Mouse (Mus musculus) heart, postnatal 36 days (tissue): ENCODE results near the gene Tns3. TPM values are rescaled to one million over a fixed set of nuclear protein-coding genes. Genes with fewer than 3 reads are reported as not detected.
A peak's percentile ranks its signal among the peaks of the same experiment; 100 is the strongest.

Experiments
- DNase-seq, 2 experiments: peaks; one replicate each; pipeline ENCODE4 v3.0.0; 2021 to 2022
- intact Hi-C: fragments of 180-260 bp; cut with DNase I; formaldehyde crosslinking; loops from one replicate; pipeline ENCODE4 v1.15.1; 2025
- total RNA-seq, 2 experiments: library from RNA; stranded (reverse); gene quantifications; 2 replicates each; pipeline ENCODE4 v1.2.3; 2021

The Tns3 gene
- total RNA-seq, 2 experiments from 2014 or later = 18.9 to 24.0 TPM

DNA sequence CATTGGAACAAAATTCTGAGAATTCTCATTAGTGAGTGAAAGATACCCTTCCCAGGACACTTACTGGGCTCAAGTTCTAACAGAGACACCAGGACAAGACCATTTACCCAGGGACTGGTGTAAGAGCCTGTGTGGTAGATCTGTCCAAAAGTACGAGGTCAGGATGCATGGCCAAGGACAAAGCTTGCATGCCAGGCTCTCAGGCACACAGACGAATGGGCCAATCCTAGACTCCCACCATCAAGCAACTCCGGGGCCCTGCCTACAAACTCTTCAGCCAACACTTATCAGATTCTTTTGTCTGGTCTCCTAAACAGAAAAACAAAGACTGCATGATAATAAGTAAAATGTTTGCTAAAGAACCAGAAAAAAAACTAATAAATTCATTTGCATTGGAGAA is 78.6 kb downstream of the Tns3 start:
- intact Hi-C loops = loop anchor here (2.0 kb wide), 1 partner anchor 79 kb away; the partner anchor contains the start of gene Tns3
- DNase-seq = no peak

DNA sequence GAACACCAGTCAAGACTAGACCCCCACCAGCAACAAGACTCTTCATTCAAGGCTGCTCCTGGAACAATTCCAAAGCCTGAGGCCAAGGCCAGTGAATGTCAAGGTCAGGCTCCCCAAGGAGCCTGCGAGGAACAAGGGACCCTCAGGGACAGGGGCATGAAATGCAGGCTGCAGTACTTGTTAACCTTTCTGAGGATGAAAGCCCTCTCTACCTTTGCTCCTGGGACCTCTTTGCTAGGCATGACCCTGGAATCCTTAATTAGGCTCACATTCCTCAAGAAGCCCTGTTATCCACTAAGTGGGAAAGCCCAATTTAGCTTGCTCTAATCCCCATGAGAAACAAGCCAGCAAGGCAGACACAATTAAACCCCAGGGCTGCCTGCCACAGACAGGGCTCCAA is 79.4 kb downstream of the Tns3 start:
- intact Hi-C loops = loop anchor here (2.0 kb wide), 1 partner anchor 80 kb away; the partner anchor contains the start of gene Tns3
- no peak for DNase-seq

DNA sequence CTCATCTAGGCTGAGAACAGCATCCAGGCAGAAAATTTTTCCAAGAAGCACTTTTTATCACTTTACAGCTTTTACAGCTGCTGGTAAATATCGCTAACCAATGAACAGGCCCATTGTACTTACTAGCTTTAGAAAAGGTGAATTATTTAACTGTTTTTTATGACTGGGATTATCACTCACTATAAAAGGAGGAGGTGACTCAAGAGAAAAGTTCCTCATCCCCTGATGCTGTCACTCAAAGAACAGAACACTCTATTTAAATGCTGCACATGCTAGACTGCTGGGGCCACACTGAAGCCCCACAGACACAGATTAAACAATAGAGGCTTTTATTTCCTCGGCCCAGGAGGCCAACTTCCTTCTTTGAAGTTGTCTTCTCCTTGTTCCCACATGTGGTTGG is 80.0 kb downstream of the Tns3 start:
- no peak for DNase-seq
- intact Hi-C loops = loop anchor here (2.0 kb wide), 1 partner anchor 80 kb away; the partner anchor contains the start of gene Tns3

DNA sequence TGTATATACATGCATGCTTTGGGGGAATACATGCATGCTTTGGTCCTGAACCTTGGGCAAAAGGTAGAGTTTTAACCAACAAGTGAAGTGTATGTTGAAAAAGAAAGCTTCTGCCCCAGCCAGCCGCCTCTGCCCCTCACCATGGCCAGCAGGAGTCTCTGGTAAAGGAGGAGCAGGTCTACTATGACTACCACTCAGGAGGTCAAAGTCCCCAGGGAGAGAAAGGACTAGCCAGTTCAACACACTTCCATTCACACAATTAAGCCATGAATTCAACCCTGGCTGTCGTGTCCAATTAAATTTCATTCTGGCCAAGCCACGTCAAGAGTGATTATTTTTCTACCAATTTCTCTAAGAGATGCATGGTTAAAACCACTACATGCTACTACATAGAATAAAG is 81.2 kb downstream of the Tns3 start:
- DNase-seq = no peak

DNA sequence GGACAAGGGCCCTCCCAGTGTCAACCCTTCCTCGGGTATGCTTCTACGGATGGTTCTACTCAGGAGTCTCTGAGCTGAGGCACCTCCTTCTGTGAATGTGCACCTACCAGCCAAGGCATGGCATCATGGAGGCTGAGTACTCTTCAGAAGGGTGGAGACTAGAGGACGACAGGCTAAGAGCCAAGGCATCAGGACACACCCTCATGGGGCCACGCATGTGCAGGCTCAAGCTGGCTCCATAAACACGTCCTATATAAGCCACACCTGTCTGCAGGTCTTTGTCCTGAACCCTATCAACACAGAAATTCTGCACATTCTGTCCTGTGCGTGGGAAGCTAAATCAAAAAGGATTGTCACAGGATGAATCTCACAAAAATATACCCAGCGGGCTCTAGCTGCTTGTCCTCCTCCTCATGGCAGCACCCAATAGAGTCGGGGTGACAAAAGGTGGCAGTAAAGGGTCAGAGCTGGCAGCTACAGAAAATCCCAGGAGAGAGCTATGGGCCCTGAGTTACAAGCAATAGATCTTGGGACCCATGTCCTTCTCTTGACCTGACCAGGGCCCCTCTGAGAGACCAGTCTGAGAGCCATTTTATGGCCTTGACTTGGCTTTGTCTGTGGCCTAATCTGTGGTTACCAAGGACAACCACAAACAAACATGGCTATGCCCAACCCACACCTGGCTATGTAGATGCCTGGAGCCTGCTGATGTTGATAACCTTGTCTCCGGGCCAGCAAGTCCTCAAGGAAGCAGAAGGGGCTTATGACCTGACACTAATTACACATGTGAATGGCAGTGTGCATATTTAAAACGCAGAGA is 82.0 kb downstream of the Tns3 start:
- peak; percentile 18 to 49 for DNase-seq
- intact Hi-C loops = no loop called here

More for the DNA sequence above, 81.2 kb downstream of the Tns3 start:
- intact Hi-C loops = no loop called here

DNA sequence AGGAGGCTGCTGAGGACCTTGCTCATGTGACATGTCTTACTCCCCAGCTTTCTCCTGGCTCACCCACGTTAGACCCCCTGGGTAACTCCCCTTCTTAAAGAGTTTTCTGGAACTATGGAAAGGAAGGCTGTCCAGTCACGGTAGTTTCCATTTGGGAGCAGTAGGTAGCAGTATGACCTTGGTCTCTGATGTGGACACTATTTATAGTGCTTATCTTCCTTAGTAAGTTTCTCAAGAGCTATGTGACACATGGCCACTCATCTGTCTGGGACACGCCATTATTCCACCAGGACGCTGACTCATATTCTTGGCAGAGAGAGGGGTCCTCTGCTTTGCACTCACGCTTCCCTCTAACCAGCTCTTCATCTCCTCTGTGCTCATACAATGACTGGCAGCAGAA is 84.5 kb downstream of the Tns3 start:
- peak; percentile 35 to 59 for DNase-seq
- intact Hi-C loops = no loop called here

DNA sequence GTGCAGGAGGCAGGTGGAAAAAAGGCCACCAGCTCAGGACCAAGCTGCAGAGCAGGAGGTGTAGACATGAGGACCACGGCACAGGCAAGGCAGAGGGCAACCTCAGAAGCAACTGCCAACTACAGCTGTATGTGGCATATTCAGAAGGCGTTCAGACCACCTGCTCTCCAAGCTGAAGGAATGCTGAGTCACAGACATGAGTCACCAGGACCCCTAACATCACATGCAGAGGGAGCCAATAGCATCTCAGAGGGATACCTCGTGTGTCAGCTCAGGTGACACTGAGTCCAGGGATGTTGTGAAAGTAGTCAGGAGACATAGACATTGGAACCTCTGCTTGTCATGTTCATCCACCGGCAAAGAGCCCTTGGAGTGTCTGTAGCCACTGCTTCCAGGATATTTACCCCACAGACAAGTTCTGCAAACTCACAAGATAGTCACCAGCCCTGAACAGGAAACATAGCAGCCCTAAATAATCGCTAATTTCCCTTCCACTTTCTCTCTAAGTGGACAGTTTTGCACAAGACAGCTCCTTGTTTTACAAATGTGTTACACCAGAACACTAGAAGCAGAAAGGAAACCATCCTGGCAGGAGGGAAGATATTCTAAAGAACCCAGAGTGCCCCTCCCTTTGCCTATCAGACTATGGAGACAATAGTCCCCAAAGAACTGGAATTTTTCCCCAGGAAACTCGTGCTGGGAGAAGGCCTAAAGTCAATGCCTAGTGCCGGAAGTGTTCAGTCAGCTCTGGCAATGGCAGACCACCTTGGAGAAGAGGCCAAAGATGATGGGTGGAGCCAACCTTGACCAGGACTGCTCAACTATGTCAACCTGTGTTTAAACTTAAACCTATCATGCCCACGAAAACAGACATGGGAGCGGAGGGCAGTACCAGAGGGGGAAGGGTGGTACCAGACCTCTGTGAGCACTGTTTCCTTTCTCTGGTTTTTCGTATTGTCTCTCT is 88.8 kb downstream of the Tns3 start:
- intact Hi-C loops = loop anchor here (2.0 kb wide), 1 partner anchor 15 kb away; no protein-coding TSS in a partner anchor
- DNase-seq = no peak

DNA sequence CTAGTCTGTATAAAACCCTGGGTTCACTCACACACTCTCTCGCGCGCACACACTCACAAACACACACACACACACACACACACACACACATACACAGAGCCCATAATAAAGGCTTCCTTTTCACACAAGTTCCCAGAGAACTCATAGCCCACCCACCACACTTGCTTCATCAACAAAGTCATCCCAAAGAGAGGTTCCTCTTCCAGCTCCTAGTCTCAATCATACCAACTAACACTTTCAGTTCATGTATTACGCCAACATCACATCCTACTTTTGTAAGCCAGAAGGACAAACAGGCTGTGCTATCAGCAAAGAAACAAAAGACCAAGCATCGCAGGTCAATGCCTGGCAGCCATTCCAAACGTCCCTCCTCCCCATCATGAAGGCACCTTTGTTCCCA is 89.8 kb downstream of the Tns3 start:
- intact Hi-C loops = loop anchor here (2.0 kb wide), 1 partner anchor 14 kb away; no protein-coding TSS in a partner anchor
- no peak for DNase-seq

DNA sequence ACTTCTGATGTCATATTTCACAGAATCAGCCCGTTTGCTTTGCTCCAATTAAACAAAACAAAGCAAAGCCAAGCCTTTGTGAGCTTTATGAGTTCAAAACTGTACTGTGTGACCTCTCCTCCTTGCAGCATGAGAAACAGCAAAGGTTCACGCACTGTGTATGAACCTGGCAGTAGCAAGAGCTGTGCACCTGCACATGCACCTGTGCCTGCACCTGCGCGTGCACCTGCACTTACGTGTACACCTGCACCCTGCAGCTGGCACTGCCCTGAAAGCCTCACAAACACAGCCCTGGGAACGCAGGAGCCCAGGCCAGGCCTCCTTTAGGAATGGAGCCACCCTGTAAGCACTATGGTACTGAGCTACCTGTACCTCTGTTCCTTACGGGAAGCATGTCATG is 91.6 kb downstream of the Tns3 start:
- DNase-seq = no peak
- intact Hi-C loops = no loop called here

DNA sequence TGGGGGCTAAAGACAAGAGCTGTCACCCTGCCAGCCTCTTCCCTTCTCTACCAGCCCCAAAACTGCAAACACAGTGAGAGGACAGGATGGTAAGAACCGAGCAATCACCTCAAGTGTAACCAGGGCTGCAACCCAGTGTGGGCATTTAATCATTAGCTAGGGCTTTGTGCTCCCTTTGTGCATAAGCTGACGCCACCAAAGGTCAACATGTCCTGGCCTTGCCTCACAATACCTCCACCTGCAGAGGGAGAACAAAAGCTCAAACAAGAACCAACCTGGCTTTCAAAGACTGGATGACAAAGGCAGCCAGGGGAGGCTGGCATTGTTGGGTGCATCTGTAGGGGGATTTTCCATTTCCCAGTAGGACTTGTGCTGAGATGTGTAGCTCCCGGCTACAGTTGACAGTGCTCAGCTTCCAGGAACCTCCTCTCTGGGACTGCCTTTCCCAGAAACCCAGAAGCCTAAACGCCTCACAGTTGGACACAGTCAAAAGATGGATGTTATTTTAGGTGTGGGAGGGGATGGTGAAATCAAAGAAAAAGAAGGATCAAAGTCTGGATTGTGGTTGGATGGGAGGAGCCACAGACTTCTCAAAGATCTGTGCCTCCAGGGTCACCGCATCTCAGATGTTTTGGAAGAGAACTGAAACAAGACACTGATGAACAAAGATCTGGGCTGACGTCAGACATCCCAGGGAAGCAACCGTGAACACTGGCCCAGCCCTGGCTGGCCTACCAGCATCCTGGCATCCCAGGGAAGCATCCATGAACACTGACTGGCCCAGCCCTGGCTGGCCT is 94.9 kb downstream of the Tns3 start:
- no peak for DNase-seq
- intact Hi-C loops = no loop called here

DNA sequence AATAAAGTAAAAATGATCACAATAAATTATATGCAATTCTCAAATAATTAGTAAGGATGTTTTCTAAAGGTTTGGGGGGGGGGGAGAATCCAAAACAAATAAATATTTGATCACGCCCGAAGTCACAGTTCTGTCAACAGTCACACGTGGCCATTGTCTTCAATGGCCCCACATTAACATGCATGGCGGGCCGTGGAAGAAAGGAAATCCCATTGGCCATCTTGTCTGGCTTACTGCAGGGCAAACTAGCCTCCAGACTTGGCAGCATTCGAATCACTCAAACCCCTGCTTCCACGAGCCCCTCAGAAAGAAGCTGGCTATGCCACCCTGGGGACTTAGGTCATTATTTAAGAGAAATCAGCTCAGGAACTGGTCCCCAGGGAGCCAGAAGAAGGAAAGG is 95.5 kb downstream of the Tns3 start:
- DNase-seq = no peak
- intact Hi-C loops = no loop called here

DNA sequence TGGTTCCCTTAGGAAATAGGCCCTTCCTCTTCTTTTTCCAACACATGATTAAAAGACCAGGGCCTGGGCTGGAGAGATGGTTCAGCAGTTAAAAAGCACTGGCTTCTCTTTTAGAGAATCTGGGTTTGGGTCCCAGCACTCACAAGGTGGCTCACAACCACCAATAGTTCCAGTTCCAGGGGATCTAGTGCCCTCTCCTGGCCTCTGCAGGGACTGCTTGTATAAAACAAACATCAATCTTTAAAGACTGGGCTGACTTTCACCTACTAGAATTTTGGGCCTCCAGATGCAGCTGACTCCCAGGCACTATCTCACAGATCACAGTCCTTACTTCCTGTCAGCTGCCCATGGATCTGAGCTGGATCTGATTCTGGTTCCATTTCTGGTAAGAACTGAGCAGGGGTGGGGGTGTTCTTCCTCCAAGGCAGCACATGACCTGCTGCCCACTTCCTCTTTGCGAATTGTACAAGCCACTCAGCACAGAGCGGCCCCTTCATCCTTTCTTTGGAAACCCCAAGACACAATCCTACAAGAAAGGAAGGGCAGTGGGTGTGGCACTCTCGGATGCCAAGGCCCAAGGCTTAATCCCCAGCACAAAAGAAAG is 98.0 kb downstream of the Tns3 start:
- no peak for DNase-seq
- intact Hi-C loops = no loop called here

DNA sequence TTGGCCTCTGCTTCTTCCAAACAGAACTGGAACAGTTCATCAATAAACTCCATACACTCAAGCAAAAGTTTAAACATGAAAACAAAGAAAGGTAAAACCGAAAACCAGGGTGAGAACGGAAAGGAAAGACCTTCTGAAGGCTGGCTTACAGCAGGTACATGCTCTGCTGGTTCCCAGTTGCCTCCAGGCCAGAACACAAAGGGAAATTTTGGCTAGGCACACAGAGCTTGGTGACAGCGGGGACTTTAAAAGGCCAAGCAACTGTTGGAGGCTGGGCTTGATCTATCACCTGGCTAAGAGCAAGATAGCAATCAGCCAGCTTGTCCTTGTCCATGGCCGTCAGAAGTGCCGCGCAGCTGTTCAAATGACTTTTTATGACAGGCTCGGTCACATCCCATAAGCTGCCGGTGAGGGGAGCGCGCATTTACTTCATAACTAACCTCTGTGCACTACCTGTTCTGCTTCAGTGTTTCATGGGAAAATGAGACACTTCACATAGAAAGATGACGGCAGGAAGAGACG is 105.5 kb downstream of the Tns3 start:
- intact Hi-C loops = no loop called here

DNA sequence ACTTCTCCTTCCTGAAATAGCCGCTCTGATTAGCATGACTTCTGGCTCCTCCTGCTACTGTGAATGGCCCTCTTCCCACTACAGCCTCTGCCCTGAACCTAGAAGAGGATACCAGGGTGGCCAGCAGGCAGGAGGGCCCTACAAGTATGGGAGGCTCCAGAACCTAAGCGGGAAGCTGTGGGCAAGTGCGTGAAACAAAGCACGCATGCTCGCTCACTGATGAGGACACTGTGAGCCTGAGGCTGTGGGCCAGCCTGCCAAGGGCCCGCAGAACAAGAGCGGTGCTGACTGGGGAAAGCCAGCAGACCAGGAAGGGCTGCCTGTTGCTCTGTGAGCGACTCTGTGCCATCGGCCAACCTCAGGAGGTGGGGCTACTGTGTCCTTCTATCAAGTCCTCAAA is 106.1 kb downstream of the Tns3 start:
- intact Hi-C loops = no loop called here
- peak in 1 of 2 experiments; percentile 34 for DNase-seq

More for the DNA sequence above, 105.5 kb downstream of the Tns3 start:
- DNase-seq = no peak

DNA sequence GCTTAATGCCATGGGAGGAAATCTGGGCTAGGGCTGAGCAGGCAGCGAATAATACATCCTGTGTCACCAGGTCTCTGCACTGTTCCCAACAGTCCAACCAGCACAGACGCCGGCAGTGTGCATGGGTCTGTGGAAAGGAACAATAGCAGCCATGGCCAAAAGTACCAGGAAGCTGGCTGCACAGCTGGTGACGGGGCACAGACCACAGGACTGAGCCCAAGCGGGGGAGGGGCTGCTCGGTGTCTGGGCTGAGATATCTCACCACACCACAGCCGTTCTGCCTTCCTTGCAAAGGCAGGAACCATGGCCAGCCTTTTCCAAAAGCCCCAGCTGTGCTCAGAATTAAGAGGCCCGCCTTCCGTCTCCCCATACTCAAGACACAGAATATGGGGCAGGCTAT is 107.3 kb downstream of the Tns3 start:
- peak; percentile 20 to 42 for DNase-seq
- intact Hi-C loops = no loop called here

DNA sequence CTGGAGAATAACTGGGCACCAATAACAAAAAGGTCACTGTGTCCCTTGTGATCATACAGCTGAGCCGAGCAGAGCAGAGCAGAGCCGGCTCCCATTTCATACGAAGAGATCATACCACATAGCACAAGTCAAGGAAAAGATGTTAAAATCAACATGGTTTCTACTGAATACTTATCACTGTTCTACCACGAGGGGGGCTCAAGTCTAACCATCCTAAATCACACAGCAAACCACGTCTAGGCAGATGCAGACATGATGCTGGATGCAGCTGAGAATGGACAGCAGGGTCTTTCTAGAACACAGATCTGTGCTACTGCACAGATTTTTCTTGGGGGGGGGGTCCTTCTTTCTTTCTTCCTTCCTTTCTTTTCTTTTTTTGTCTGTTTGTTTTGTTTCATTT is 112.6 kb downstream of the Tns3 start:
- no peak for DNase-seq
- intact Hi-C loops = no loop called here

DNA sequence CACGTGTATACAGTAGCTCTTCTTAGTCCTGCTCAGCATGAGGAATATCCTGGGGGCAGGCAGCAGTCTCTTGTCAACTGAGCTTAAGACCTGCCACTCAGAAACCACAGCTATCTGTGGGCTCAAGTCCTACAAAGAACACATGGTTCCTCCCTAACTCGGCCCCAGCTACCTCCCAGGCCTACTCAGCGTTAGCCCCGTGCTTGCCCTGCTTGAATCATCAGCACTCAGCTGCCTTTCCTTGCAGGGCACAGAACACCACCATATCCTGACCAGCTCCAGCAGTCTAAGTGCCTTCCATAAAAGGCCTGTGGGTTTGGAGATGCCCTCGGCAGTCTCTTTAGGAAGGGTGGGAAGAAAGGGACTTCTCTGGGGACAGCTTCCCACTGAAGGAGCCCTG is 116.7 kb downstream of the Tns3 start:
- DNase-seq = no peak
- intact Hi-C loops = no loop called here

DNA sequence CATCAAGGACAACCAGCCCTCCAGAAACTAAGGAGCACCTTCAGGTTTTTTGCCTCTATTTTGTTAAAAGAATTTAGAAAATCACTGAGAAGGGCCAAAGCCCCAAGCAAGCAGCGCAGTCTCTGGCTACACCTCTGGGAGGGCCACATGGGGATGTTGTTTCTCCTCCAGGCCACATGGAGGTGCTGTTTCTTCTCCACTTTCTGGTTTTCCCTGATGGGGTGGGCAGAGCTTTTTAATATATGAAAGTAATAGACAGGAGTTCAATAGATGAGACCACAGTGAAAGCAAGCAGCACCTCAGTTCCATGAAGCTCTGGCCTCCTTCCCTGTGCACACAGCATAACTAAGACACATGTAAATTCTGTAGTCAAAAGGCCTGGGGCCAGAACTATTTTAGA is 118.5 kb downstream of the Tns3 start:
- peak; percentile 37 to 41 for DNase-seq
- intact Hi-C loops = loop anchor here (2.0 kb wide), 1 partner anchor 119 kb away; the partner anchor contains the start of gene Tns3

DNA sequence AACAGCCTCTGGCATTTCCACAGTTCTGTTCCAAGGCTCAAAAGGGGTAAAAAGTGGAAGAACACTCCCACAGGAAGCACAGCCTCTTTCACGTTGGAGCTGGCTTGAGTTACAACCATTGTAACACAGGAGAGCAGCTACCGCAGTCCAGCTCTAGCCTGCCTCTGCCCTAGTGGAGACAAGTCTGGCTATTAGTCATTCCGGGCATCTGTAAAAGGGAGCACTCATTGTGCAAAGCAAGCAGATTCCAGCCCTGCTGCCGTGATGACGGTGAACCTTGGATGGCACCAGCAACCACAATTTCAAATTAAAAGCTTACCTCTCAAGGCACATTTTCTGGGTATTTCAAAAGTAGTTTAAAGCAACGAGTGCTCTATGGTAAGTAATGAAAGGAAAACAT is 120.0 kb downstream of the Tns3 start:
- no peak for DNase-seq
- intact Hi-C loops = loop anchor here (2.0 kb wide), 1 partner anchor 120 kb away; the partner anchor contains the start of gene Tns3
